Mouse (Mus musculus) retina, embryonic 14.5 days (tissue): Measurements from ENCODE around the gene Rptor.

Source experiments
- DNase-seq: peaks from one replicate; pipeline ENCODE4 v3.0.0-alpha.2; 2015; ENCODE audit warnings: low spot score

The Rptor gene

GRCm38 (mm10) chr11:119689936-119690335 is 87.2 kb downstream of the Rptor start:
- no peak for DNase-seq

- DNase-seq: no peak
Observed at GRCm38 (mm10) chr11:119692196-119692910, 89.6 kb downstream of the Rptor start.

GRCm38 (mm10) chr11:119692911-119693261 is 90.2 kb downstream of the Rptor start:
- no peak for DNase-seq

GRCm38 (mm10) chr11:119694146-119694860 is 91.6 kb downstream of the Rptor start:
- DNase-seq: no peak

GRCm38 (mm10) chr11:119696401-119696800 is 93.7 kb downstream of the Rptor start:
- DNase-seq: no peak

GRCm38 (mm10) chr11:119705381-119706066 is 102.8 kb downstream of the Rptor start:
- DNase-seq: no peak

GRCm38 (mm10) chr11:119707259-119707658 is 104.6 kb downstream of the Rptor start:
- DNase-seq: no peak

GRCm38 (mm10) chr11:119709239-119709638 is 106.5 kb downstream of the Rptor start:
- no peak for DNase-seq

GRCm38 (mm10) chr11:119710338-119710737 is 107.6 kb downstream of the Rptor start:
- no peak for DNase-seq

GRCm38 (mm10) chr11:119710822-119711221 is 108.1 kb downstream of the Rptor start:
- no peak for DNase-seq

GRCm38 (mm10) chr11:119715437-119715836 is 112.7 kb downstream of the Rptor start:
- DNase-seq: no peak

- DNase-seq: no peak
Observed at GRCm38 (mm10) chr11:119715841-119716596, 113.3 kb downstream of the Rptor start.

GRCm38 (mm10) chr11:119718115-119718514 is 115.4 kb downstream of the Rptor start:
- DNase-seq: no peak

- DNase-seq: peak; percentile 65
Observed at GRCm38 (mm10) chr11:119720101-119721048, 117.7 kb downstream of the Rptor start.

GRCm38 (mm10) chr11:119724709-119725108 is 122.0 kb downstream of the Rptor start:
- no peak for DNase-seq

- no peak for DNase-seq
Observed at GRCm38 (mm10) chr11:119731382-119731781, 128.7 kb downstream of the Rptor start.

GRCm38 (mm10) chr11:119732362-119732761 is 129.7 kb downstream of the Rptor start:
- DNase-seq: no peak

- no peak for DNase-seq
Observed at GRCm38 (mm10) chr11:119732961-119733656, 130.4 kb downstream of the Rptor start.

GRCm38 (mm10) chr11:119733657-119733990 is 130.9 kb downstream of the Rptor start:
- DNase-seq: no peak

GRCm38 (mm10) chr11:119735152-119735551 is 132.4 kb downstream of the Rptor start:
- DNase-seq: no peak
